Mouse (Mus musculus) CH12F3 (cell line): ENCODE results near the gene Cnpy2.
"Not testable (repeated sequence)": the region's sequence is repeated elsewhere in the genome, so short reads cannot be mapped to it uniquely, and the experiment has no call there.

ENCODE experiments used
- in situ Hi-C: fragments of 300-500 bp; cut with MboI; formaldehyde crosslinking; loops from 2 replicates; pipeline ENCODE4 v1.14.3; 2020; ENCODE audit warnings: low sequenced_read_pairs

Gene Cnpy2

DNA sequence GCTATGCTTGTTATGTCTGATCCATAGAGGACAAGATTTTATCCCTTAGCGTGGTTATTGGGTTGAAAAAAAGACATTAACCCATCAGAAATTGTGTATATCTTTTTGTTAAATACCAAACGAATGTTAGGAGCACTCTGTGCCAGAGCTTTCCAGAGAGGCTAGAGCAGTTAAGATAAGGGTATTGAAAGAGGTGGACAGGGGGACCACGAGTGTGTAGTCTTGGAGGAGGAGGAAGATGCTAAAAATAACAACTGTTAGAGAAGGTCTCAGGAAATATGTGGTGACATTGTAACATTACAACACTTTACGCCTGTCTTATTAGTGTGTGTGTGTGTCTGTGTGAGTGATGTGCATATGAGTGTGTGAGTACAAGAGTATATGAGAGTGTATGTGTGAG is 11.4 kb upstream of the Cnpy2 start:
- in situ Hi-C loops, result no loop called here

DNA sequence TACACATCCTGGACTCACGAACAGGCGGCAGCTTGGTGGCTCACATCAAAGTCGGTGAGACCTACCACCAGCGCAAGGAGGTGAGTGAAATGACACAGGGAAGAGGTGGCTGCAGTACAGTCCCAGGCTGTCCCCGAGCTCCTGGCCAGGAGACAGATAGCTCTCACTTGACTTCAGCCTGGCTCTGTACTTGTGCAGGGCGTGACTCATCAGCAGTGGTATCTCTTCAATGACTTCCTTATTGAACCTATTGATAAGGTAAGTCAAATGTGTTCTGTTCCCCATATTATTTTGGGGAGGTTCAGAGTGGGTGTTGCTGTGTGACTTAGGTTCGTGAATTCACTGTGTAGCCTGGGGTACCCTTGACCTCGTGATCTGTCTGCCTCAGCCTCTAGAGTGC is 6.7 kb upstream of the Cnpy2 start:
- in situ Hi-C loops, result no loop called here

DNA sequence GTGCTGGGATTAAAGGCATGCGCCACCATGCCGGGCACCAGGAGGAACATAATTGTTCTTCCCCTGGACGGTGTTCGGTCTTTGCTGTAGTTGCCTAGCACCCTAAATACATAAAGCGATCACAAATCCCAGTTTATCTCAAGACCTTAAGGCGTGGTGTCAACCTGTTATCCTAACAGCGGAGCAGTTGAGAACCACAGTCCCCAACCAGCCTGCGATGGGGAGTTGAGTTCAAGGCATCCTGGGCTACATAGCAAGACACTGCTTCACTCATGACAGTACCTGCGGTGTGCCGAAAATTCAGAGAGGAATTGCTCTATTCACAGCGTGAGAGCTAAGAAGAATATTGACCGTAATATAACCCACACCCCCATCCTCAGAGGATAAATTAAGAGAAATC is 618 bp upstream of the Cnpy2 start:
- in situ Hi-C loops, result no loop called here

DNA sequence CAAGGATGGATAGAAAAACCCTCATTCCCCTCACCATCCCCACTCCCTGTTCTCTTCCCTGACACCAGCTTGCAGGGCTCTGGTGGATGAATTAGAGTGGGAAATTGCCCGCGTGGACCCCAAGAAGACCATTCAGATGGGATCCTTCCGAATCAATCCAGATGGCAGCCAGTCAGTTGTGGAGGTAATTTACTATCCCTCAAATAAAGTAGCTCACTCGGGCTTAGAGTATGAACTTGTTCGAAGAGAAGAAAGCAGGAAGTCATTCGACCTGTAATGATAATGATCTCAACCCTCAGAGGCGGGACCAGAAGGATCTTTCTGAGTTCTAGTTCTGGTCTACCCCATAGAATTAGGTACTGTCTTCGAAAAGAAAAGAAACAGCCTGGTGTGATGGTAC is 1.3 kb downstream of the Cnpy2 start:
- in situ Hi-C loops, result no loop called here

DNA sequence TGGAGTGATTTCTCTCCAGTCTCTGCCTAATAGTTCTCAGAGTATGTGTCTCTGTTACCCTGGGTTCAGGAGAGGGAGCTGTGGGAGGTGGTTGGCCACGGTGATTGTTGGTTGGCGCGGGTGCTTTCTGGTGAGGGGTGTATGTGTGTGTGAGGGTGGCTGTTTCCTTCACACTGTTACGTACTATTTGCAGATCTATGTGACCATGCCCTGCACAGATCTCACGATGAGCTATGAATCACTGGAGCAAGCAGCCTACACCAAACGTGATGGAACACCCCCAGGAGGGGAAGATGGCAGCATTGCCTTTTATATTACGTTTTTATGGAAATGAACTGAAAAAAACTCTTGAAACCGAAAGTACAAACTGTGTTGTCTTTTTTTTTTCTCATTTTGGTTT is 4.6 kb downstream of the Cnpy2 start:
- in situ Hi-C loops, result no loop called here

DNA sequence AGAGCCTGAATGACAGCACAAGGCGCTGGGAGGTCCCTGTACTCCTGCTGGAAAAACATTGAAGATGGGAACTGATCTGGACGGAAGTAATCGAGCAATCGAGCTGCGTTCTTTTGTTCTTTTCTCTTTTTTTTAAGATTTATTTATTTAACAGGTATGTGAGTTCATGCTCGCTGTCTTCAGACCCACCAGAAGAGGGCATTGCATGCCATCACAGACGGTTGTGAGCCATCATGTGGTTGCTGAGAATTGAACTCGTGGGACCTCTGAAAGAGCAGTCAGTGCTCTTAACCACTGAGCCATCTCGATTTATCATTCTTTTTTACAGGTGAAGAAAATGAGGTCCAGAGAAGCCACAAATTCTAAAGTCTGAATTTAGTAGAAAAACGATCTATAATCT is 5.4 kb downstream of the Cnpy2 start:
- in situ Hi-C loops, result no loop called here

DNA sequence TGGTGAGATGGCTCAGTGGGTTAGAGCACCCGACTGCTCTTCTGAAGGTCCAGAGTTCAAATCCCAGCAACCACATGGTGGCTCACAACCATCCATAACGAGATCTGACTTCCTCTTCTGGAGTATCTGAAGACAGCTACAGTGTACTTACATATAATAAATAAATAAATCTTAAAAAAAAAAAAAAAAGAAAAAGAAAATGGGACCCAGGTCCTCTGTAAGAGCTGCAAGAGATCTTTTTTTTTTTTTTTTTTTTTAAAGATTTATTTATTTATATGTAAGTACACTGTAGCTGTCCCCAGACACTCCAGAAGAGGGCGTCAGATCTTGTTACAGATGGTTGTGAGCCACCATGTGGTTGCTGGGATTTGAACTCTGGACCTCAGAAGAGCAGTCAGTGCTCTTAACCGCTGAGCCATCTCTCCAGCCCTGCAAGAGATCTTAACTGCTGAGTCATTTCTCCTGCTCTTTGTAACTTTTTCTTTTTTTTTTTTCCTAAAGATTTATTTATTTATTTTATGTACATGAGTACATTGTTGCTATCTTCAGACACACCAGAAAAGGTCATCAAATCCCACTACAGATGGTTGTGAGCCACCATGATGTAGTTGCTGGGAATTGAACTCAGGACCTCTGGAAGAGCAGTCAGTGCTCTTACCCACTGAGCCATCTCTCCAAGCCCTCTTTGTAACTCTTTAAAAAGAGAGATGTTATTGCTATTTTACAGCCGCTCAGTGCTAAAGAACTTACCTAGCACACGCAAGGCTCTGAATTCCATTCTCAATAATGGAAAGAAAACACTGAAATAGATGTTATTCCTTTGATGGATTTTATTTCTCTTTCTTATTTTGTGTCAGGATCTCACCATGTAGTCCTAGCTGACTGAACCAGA is 10.3 kb downstream of the Cnpy2 start:
- in situ Hi-C loops, result not testable (repeated sequence)

DNA sequence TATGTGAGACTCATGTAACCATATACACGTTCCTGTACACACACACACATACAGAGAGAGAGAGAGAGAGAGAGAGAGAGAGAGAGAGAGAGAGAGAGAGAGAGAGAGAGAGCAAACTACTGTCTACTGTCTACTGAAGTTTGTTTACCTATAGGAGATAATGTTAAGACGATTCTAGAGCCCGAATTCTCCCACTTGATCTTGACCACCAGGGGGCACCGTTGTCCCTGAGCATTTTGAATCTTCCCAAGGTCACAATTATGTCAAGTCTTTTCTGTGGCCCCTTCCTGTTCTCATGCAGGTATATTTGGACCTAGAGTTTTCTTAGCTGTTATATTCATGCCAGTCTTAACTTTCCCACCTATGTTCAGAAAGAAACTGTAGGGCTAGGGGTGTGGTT is 13.3 kb downstream of the Cnpy2 start:
- in situ Hi-C loops, result no loop called here

DNA sequence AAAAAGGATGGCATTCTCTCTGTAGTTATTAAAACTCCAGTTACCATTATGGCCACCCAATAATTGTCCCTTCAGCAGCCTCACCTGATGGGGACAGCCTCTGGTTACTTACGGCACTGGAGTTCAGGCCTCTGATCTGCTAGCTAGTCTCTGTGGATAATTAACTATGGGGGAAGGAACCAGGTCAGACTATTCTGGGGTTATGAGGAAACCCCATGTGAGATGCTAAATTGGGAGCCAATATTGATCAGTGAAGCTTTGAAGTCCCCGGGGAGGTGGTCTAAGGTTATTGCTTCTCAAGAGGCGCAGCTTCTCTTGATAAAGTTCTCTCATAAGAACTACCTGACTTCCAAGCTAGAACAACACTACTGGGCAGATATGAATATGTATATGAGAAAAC is 13.9 kb downstream of the Cnpy2 start:
- in situ Hi-C loops, result no loop called here

DNA sequence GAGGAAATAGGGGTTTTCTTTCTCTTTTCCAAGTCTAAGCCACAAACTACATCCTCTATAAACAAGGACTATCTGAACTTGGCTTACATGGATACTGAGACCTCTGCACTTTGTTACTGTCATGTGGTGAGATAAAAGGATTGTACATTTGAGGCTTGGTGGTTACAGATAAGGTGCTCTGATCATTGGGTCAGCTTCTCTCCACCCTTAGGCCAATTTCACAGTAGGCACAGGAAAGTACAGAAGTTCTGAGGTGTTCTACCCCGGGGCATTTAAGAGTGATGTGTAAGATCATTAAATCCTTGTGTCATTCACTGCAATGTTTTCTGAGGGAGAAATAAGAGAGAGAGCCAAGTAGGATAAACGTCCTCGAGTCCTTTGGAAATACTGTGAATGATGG is 14.3 kb downstream of the Cnpy2 start:
- in situ Hi-C loops, result no loop called here

DNA sequence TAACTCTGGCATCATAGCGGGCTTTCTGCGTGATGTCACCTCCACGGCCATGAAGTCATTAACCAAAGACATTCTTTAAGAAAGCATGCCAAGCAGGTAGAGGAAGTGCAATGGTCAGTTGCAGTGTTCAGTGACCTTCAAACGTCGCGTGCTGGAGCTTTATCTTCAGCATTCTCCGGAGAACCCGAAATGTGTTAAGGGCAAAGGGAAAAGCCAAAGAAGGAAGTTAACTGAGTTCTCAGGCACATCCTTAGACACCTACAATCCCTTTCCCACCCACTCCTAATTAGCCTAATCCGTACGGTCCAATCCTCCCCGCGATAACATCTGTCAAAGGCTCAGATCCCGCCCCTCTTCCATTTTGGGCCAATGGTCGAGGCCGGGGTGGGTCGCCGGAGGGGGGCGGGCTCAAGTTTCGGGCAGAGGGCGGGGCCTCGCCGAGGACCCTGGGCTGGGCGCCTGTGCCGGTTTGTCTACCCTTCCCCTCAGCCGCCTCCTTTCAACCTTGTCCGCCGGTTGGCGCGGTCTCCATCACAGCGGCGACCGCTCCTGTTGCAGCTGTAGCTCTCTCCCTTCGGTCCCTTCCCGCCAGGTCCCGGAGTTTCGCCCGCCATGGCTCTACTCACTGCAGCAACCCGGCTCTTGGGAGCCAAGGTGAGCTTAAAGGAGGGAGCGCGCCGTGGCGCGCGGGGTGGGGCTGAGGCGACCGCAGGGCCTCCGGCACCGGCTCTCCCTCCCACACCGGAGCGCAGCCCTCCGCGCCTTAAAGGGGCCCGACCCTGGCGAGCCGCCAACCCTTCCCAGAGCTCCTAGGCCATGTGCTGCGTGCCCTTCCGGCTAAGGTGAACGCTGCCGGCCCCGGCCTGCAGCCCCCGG is 15.3 kb downstream of the Cnpy2 start, which contains the start of gene Cs:
Cs (plus strand) TSS at position 429 of the 876 bp plus-strand sequence.
- in situ Hi-C loops, result no loop called here

DNA sequence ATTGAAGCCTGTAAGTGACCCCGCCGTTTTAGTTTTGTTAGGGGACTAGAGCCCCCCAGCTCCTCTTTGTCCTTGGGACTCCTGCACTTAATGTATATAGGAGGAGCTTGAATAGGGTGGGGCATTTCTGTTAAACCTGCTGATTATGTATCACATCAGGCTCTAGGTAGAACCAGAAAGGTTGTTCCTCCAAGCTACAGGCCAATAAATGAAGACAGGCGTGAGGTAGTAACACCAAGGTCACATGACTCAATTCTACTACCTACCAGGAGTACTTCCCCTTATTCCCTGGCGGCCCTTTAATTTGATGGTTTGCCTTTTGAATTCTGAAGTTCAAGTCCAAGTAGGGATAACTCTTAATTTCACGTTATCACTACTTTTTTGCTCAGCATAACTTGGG is 16.2 kb downstream of the Cnpy2 start:
- in situ Hi-C loops, result no loop called here

DNA sequence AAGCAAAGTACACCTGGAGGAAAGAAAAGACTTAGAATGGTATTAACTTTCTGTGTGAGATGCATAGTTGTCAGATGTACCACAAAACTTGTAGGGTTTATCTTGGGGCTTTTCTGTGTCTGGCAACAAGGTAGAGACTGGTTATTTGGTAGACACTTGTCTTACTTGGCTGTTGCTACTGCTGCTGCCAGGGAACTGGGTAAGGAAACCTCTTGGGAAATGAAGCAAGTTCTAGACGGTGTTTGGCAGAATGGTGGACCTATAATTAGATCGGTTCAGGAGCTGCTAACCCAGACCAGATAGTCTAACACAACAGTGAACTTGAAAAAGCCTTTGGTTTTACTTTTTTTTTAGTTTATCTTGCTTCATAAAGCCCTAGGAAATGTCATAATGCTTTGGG is 16.7 kb downstream of the Cnpy2 start:
- in situ Hi-C loops, result no loop called here

DNA sequence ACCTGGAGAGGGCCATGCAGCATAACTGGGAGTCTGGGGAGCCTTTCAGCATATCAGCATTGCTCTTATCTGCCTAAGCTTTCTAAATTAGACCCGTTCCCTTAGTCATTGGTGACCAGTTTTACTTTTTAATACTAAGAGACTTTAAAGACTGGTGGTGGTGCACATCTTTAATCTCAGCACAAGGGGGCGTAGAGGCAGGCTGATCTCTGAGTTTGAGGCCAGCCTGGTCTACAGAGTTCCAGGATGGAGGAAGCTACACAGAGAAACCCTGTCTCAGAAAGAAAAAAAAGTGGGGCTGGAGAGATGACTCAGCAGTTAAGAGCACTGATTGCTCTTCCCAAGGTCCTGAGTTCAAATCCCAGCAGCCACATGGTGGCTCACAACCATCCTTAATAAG is 18.0 kb downstream of the Cnpy2 start:
- in situ Hi-C loops, result no loop called here

DNA sequence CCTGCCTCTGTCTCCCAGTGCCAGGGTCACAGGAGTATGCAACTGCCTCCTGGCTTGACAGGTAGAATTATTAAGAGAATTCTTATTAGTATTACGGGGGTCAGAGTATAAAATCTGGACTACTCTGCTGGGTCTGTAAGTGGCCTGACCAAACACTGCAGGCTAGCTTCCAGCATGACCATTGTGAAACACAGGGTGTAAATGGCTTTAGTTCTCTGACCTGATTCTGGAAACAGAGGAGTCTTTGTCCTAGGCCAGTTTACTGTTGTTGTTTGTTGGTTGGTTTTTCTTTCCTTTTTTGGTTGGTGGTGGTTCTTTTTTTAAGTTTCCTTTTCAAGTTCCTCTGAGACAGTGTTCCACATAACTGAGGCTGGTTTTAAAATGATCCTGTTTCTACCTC is 21.2 kb downstream of the Cnpy2 start:
- in situ Hi-C loops, result no loop called here

DNA sequence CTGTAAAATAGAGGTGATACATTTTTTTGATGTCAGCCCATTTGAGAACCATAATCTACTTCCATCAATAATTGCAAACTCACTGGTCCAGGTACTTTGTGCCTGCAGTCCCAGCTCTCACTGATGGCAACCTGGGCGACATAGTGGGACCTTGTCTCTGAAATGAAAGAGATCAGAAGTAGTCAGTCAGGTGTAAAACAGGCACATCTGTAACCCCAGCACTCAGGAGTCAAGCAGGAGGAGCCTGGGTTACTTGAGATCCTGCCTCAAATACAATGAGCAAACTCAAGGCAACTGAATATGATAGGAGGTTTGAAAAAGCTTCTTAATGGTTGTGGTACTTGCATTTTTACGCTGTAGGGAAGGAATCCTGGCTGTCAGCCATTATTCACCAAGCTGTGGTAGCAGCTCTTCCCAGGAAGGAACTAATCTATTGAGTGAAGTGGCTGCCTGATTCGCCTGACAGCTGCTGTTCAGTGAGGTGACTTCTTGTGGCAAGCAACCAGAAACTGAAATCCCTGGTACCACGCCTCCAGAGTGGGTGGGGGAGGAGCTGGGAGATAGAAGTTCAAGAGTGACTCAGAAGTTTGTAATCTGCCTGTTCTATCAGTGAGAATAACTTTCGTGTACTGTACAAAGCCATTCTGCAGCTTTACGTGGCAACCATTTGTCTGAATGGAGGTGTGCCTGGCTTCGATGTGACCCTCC is 22.5 kb downstream of the Cnpy2 start:
- in situ Hi-C loops, result no loop called here

DNA sequence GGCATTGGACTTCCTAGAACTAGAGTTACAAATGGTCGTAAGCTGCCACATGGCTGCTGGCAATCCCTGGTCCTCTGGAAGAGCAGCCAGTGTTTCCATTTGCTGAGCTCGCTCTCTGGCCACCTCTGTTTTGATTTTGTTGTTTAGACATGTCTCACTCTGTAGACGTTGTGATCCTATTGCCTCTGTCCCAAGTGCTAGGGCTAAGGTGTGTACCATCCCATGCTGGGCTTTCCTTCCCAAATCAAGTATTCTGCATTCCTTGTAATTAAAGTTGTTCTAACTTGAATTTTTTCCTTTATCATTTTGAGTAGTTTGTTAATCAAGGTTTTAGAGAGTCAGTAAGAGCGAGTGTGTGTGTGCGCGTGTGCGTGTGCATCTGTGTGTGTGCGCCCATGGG is 25.3 kb downstream of the Cnpy2 start:
- in situ Hi-C loops, result no loop called here

DNA sequence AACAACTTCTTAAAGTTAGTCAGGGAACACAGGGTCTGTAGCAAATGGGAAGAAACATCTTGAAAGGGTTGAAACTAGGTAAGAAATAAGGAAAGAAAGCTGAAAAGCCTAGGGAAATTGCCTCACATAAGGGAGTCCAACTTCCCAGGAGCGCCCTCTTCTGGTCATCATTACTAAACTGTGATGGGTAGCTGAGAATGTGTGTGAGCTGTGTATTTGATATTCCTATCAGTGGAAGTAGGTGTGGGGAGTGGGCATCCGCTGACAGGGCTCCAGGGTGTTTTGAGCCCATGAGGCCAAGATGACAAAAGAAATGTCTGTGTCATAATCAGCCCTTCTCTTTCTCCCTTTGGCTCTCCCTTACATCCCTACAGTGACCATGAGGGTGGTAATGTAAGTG is 36.5 kb downstream of the Cnpy2 start:
- in situ Hi-C loops, result no loop called here

DNA sequence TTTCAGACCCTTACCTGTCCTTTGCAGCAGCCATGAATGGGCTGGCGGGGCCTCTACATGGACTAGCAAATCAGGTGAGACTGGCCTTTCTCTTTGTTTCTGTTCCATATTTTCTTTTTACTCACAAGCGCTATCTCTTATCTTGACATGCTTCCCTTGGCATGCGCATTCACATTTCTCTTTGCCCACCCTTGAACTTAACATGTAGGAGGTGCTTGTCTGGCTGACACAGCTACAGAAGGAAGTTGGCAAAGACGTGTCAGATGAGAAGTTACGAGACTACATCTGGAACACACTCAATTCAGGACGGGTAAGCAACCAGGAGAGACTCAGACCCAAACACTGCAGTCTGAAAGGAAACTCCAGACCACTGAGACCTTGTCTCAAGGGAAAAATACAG is 37.0 kb downstream of the Cnpy2 start:
- in situ Hi-C loops, result no loop called here

DNA sequence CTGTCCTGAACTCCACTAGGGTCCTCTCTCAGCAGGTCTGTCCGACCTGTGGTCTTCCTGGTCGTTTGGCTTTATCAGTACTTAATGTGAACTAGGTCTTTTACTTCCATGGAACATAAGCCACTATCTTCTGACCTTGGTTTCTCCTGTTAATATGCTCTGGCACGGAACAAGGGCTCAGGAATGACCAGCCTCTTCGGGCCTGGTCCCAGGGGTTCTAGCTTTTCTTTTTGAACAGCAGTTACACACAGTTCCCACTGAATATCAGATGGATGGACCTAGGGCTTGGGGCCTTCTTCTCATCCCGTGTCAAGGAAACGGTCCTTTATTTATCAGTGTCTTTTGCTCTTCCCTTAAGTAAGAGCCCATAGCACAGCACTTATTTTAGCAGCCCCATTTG is 39.6 kb downstream of the Cnpy2 start:
- in situ Hi-C loops, result no loop called here

DNA sequence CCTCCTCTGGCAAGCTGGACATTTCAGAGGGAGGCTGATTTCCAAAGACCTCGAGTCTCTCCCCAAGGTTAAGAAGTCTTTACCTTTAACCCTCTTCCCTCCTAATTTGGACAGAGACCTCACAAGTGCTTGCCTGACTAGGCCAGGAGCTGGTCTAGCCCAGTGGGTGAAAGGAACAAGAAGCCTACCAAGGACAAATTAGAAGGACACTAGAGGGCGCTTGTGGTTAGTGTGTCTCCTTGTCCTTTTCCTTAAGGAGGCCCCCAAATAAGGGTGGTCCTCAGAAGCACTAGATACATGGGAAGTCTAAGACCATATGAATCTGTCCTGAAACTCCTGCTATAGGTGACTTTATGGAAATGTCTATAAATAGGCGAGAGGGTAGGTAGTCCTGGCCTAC is 40.3 kb downstream of the Cnpy2 start:
- in situ Hi-C loops, result no loop called here
